Comparison of ENCODE assay signal across 15 mouse cellular contexts in genomic region chrX:70713004-70713604, GRCm38 (mm10).
DNase-seq lines count a peak whose midpoint lies in the region; TF ChIP-seq lines count a peak whose summit lies in the region.
"Had no signal": no experiment of that assay in that cellular context is flagged by ENCODE, and none has a peak within 500 bp of the region (broad histone marks: within the 10 kb centered on the region; RNA-seq: fewer than 3 reads in every experiment).

No protein-coding gene starts in this region.

- H3K27ac ChIP-seq in heart, adult 2 months, result no peak overlapping the region
- H3K27ac ChIP-seq: embryonic facial prominence, embryonic 15.5 days; liver, embryonic 13.5 days; macrophage; midbrain, embryonic 12.5 days; stomach, embryonic 15.5 days had no signal

- H3K4me3 ChIP-seq in heart, adult 2 months, result no peak overlapping the region
- H3K4me3 ChIP-seq: embryonic facial prominence, embryonic 15.5 days; liver, embryonic 13.5 days; midbrain, embryonic 12.5 days; stomach, embryonic 15.5 days had no signal

- TF ChIP-seq EP300 in heart, adult 2 months (IDR thresholded peaks at IDR 0.05; ENCODE audit: insufficient read depth, low read depth, low read length), result no peak

- 44% methylated on average over 5 of the region's 5 CpGs for whole genome bisulfite sequencing in heart, adult 2 months

- H3K79me2 ChIP-seq in heart, adult 2 months (replicated peaks; ENCODE audit: control insufficient read depth, insufficient read depth, low read length), result no peaks in the 10 kb centered on the region

- peak; percentile 52 for TF ChIP-seq CTCF in heart, adult 2 months (IDR thresholded peaks at IDR 0.05)

- intact Hi-C loops in heart, adult 2 months (cut with DNase I), result loop anchor here (2.0 kb wide), 1 partner anchor 130 kb away; no protein-coding TSS in a partner anchor
- intact Hi-C loops in heart, postnatal 14 days (cut with DNase I), result loop anchor here (2.0 kb wide), 1 partner anchor 130 kb away; no protein-coding TSS in a partner anchor

- DNase-seq in heart, adult 2 months, result no peak
- no peak for DNase-seq in heart, postnatal 14 days
- DNase-seq in layer of hippocampus, adult 9-10 months (ENCODE audit: low spot score), result peak; percentile 7
- DNase-seq in layer of hippocampus, adult 8-10 months (ENCODE audit: low spot score in 2 of 2), result no peak
- DNase-seq in 416B (ENCODE audit: low read depth) (peak; percentile 3), R1 (ENCODE audit: low read depth, low spot score) (peak; percentile 92)
- no peak for DNase-seq in adrenal gland, postnatal 14 days
- DNase-seq in frontal cortex, postnatal 25 days (ENCODE audit: low spot score in 2 of 2), result no peak
- DNase-seq: heart, adult 11 months; liver, embryonic 13.5 days; right cerebral cortex, adult 18-20 months had no signal

- no peak for TF ChIP-seq POLR2A in heart, adult 2 months (IDR thresholded peaks at IDR 0.05; ENCODE audit: insufficient read depth, low read depth, low read length)

- no peaks in the 10 kb centered on the region for H3K36me3 ChIP-seq in heart, adult 2 months (ENCODE audit: control insufficient read depth, insufficient read depth, low read length)
- H3K36me3 ChIP-seq: embryonic facial prominence, embryonic 15.5 days; liver, embryonic 13.5 days; midbrain, embryonic 12.5 days; stomach, embryonic 15.5 days had no signal

- no peaks in the 10 kb centered on the region for H3K4me1 ChIP-seq in heart, adult 2 months (ENCODE audit: control insufficient read depth, insufficient read depth, low read length)
- H3K4me1 ChIP-seq: embryonic facial prominence, embryonic 15.5 days; liver, embryonic 13.5 days; midbrain, embryonic 12.5 days; stomach, embryonic 15.5 days had no signal

- no peaks in the 10 kb centered on the region for H3K27me3 ChIP-seq in heart, adult 2 months (ENCODE audit: control insufficient read depth, insufficient read depth, low read length)
- H3K27me3 ChIP-seq: embryonic facial prominence, embryonic 15.5 days; liver, embryonic 13.5 days; midbrain, embryonic 12.5 days; stomach, embryonic 15.5 days had no signal

- H3K9ac ChIP-seq in heart, adult 2 months (ENCODE audit: low read depth, low read length), result no peak overlapping the region
- H3K9ac ChIP-seq: embryonic facial prominence, embryonic 15.5 days; liver, embryonic 13.5 days; midbrain, embryonic 12.5 days; stomach, embryonic 15.5 days had no signal

Comparison
In these comparisons a context has a peak if more than half of its experiments do, and no peak if none do; other contexts are left out.
1. DNase-seq: peak in layer of hippocampus, adult 9-10 months (single experiment), 416B (single experiment) and R1 (single experiment); none in heart, adult 2 months (0 of 2), heart, postnatal 14 days (0 of 2), layer of hippocampus, adult 8-10 months (0 of 2), adrenal gland, postnatal 14 days (single experiment) and frontal cortex, postnatal 25 days (0 of 2).